Mouse (Mus musculus) forebrain, embryonic 11.5 days (tissue): ENCODE data around the gene Ing2. TPM values are rescaled to one million over a fixed set of nuclear protein-coding genes. Genes with fewer than 3 reads are reported as not detected.

Source experiments
- ATAC-seq: fragments of 200-750 bp; cut with Nextera tagmentation; replicated peaks from 2 replicates; pipeline ENCODE4 v1.8.0; 2017; ENCODE audit warnings: moderate TSS enrichment; ENCODE audit not compliant: low FRiP score
- DNase-seq: peaks from one replicate; pipeline ENCODE4 v3.0.0-alpha.2; 2017; ENCODE audit warnings: low spot score
- H3K27ac ChIP-seq: fragments of 300-500 bp; sonication (generic); 2 replicates; pipeline ENCODE4 v1.5.1; 2014; ENCODE audit warnings: low read depth, low read length
- H3K27me3 ChIP-seq: fragments of 300-500 bp; sonication (generic); 2 replicates; pipeline ENCODE4 v1.6.1; 2014; ENCODE audit warnings: mild to moderate bottlenecking, low read length, mixed read lengths; ENCODE audit not compliant: control insufficient read depth, insufficient read depth
- H3K36me3 ChIP-seq: fragments of 300-500 bp; sonication (generic); 2 replicates; pipeline ENCODE4 v1.6.1; 2014; ENCODE audit warnings: mild to moderate bottlenecking, low read length, moderate library complexity, mixed read lengths; ENCODE audit not compliant: control insufficient read depth, insufficient read depth
- H3K4me1 ChIP-seq: fragments of 300-500 bp; sonication (generic); replicated peaks from 2 replicates; pipeline ENCODE4 v1.6.1; 2014; ENCODE audit warnings: low read length, mixed read lengths; ENCODE audit not compliant: control insufficient read depth, insufficient read depth
- H3K4me2 ChIP-seq: fragments of 300-500 bp; sonication (generic); 2 replicates; pipeline ENCODE4 v1.6.1; 2014; ENCODE audit warnings: low read depth, mild to moderate bottlenecking, low read length, moderate library complexity, mixed read lengths; ENCODE audit not compliant: severe bottlenecking
- H3K4me3 ChIP-seq: fragments of 300-500 bp; sonication (generic); 2 replicates; pipeline ENCODE4 v1.5.1; 2014; ENCODE audit warnings: low read depth, low read length
- H3K9ac ChIP-seq: fragments of 300-500 bp; sonication (generic); 2 replicates; pipeline ENCODE4 v1.6.1; 2014; ENCODE audit warnings: low read length
- H3K9me3 ChIP-seq: fragments of 300-500 bp; sonication (generic); 2 replicates; pipeline ENCODE4 v1.6.1; 2016; ENCODE audit warnings: low read length, mixed read lengths; ENCODE audit not compliant: control insufficient read depth
- WGBS: fragments of 180-500 bp; shearing (Covaris S2); extraction: QIAGEN DNeasy Blood & Tissue Kit; methylation state at CpG from one replicate; pipeline ENCODE4 v1.1.7; 2014; 5-methylcytosine and 5-hydroxymethylcytosine counted together
- polyA plus RNA-seq: library from polyadenylated mRNA; unstranded; fragments of >200 nt; fragmentation: Nextera tagmentation; extraction: Ambion mirVana; gene quantifications from 2 replicates; pipeline ENCODE4 v1.2.1, GENCODE M21; 2014

Ing2 gene
- polyA plus RNA-seq, 1 experiment from 2014 or later, result 10.6 TPM

- no peaks in the 10 kb centered on the region for H3K4me1 ChIP-seq
- DNase-seq (no peak), ATAC-seq (no peak)
- 88% methylated on average over 8 of the region's 8 CpGs for WGBS
- H3K4me3 ChIP-seq, result no peak overlapping the region
- no peak overlapping the region for H3K4me2 ChIP-seq
- H3K9me3 ChIP-seq, result no peaks in the 10 kb centered on the region
- no peaks in the 10 kb centered on the region for H3K36me3 ChIP-seq
- H3K27me3 ChIP-seq, result no peaks in the 10 kb centered on the region
- H3K27ac ChIP-seq, result no peak overlapping the region
- H3K9ac ChIP-seq, result no peak overlapping the region
Measured at GRCm38 (mm10) chr8:47664231-47664785, 11.0 kb downstream of the Ing2 start.

GRCm38 (mm10) chr8:47663201-47663600 is 12.2 kb downstream of the Ing2 start:
- no peak for ATAC-seq
- DNase-seq, result no peak
- Histone ChIP-seq H3K9me3 (no peaks in the 10 kb centered on the region), H3K4me1 (no peaks in the 10 kb centered on the region), H3K27ac (no peak overlapping the region), H3K4me3 (no peak overlapping the region), H3K36me3 (no peaks in the 10 kb centered on the region), H3K9ac (no peak overlapping the region), H3K4me2 (no peak overlapping the region), H3K27me3 (no peaks in the 10 kb centered on the region)
- 92% methylated on average over 5 of the region's 5 CpGs for WGBS

- no peak overlapping the region for H3K27ac ChIP-seq
- 98% methylated on average over 5 of the region's 5 CpGs for WGBS
- H3K4me2 ChIP-seq, result no peak overlapping the region
- no peaks in the 10 kb centered on the region for H3K36me3 ChIP-seq
- H3K4me3 ChIP-seq, result no peak overlapping the region
- no peak overlapping the region for H3K9ac ChIP-seq
- ATAC-seq (no peak), DNase-seq (no peak)
- H3K9me3 ChIP-seq, result no peaks in the 10 kb centered on the region
- H3K4me1 ChIP-seq, result no peaks in the 10 kb centered on the region
- no peaks in the 10 kb centered on the region for H3K27me3 ChIP-seq
Measured at GRCm38 (mm10) chr8:47662716-47663115, 12.6 kb downstream of the Ing2 start.

- ATAC-seq, result no peak
- H3K36me3 ChIP-seq, result no peaks in the 10 kb centered on the region
Measured at GRCm38 (mm10) chr8:47660394-47660793, 15.0 kb downstream of the Ing2 start.

GRCm38 (mm10) chr8:47659463-47659862 is 15.9 kb downstream of the Ing2 start:
- Histone ChIP-seq H3K4me3 (no peak overlapping the region), H3K9me3 (no peaks in the 10 kb centered on the region), H3K27me3 (no peaks in the 10 kb centered on the region), H3K4me1 (no peaks in the 10 kb centered on the region), H3K4me2 (no peak overlapping the region), H3K9ac (no peak overlapping the region), H3K27ac (no peak overlapping the region), H3K36me3 (no peaks in the 10 kb centered on the region)
- DNase-seq (no peak), ATAC-seq (no peak)
- 96% methylated on average over 4 of the region's 5 CpGs for WGBS

More at GRCm38 (mm10) chr8:47660394-47660793, 15.0 kb downstream of the Ing2 start:
- no peaks in the 10 kb centered on the region for H3K9me3 ChIP-seq
- no peak for DNase-seq
- H3K4me3 ChIP-seq, result no peak overlapping the region
- H3K9ac ChIP-seq, result no peak overlapping the region
- H3K4me1 ChIP-seq, result no peaks in the 10 kb centered on the region
- H3K27me3 ChIP-seq, result no peaks in the 10 kb centered on the region
- 90% methylated on average over 7 of the region's 7 CpGs for WGBS
- no peak overlapping the region for H3K27ac ChIP-seq
- H3K4me2 ChIP-seq, result no peak overlapping the region

GRCm38 (mm10) chr8:47654406-47654805 is 20.9 kb downstream of the Ing2 start:
- H3K36me3 ChIP-seq, result no peaks in the 10 kb centered on the region
- no peak overlapping the region for H3K4me3 ChIP-seq
- DNase-seq (no peak), ATAC-seq (no peak)
- H3K27ac ChIP-seq, result no peak overlapping the region
- H3K4me2 ChIP-seq, result no peak overlapping the region
- H3K9ac ChIP-seq, result no peak overlapping the region
- WGBS, result 52% methylated on average over 3 of the region's 3 CpGs
- H3K4me1 ChIP-seq, result no peaks in the 10 kb centered on the region
- H3K27me3 ChIP-seq, result no peaks in the 10 kb centered on the region
- no peaks in the 10 kb centered on the region for H3K9me3 ChIP-seq

GRCm38 (mm10) chr8:47652737-47653076 is 22.6 kb downstream of the Ing2 start:
- H3K9ac ChIP-seq, result no peak overlapping the region
- WGBS, result 81% methylated on average over 3 of the region's 3 CpGs
- no peaks in the 10 kb centered on the region for H3K36me3 ChIP-seq
- DNase-seq (no peak), ATAC-seq (no peak)
- no peaks in the 10 kb centered on the region for H3K9me3 ChIP-seq
- H3K4me2 ChIP-seq, result no peak overlapping the region
- no peaks in the 10 kb centered on the region for H3K27me3 ChIP-seq
- no peak overlapping the region for H3K27ac ChIP-seq
- H3K4me3 ChIP-seq, result no peak overlapping the region
- no peaks in the 10 kb centered on the region for H3K4me1 ChIP-seq

GRCm38 (mm10) chr8:47651913-47652736 is 23.2 kb downstream of the Ing2 start:
- Histone ChIP-seq H3K4me2 (no peak overlapping the region), H3K9me3 (no peaks in the 10 kb centered on the region), H3K36me3 (no peaks in the 10 kb centered on the region), H3K4me1 (no peaks in the 10 kb centered on the region), H3K9ac (no peak overlapping the region), H3K27me3 (no peaks in the 10 kb centered on the region), H3K4me3 (no peak overlapping the region), H3K27ac (no peak overlapping the region)
- ATAC-seq (no peak), DNase-seq (no peak)
- 87% methylated on average over 13 of the region's 13 CpGs for WGBS

- no peaks in the 10 kb centered on the region for H3K36me3 ChIP-seq
- no peak for ATAC-seq
- DNase-seq, result no peak
Measured at GRCm38 (mm10) chr8:47650853-47651252, 24.5 kb downstream of the Ing2 start.

More at GRCm38 (mm10) chr8:47650853-47651252, 24.5 kb downstream of the Ing2 start:
- no peak overlapping the region for H3K4me3 ChIP-seq
- no peaks in the 10 kb centered on the region for H3K27me3 ChIP-seq
- H3K27ac ChIP-seq, result no peak overlapping the region
- WGBS, result 75% methylated on average over 4 of the region's 4 CpGs
- H3K9ac ChIP-seq, result no peak overlapping the region
- no peaks in the 10 kb centered on the region for H3K4me1 ChIP-seq
- H3K9me3 ChIP-seq, result no peaks in the 10 kb centered on the region; the same call in 1 of the 2 replicates
- H3K4me2 ChIP-seq, result no peak overlapping the region
